Mouse (Mus musculus) brain, embryonic 14.5 days (tissue): Measurements from ENCODE around the gene 4632433K11Rik. TPM values are rescaled to one million over a fixed set of nuclear protein-coding genes. Genes with fewer than 3 reads are reported as not detected.

Experiments
- DNase-seq: peaks from one replicate; pipeline ENCODE4 v3.0.0-alpha.2; 2011; ENCODE audit warnings: low read depth
- CTCF ChIP-seq: fragments of 200-500 bp; IDR thresholded peaks from 2 replicates; pipeline ENCODE4 v1.5.1; 2012; ENCODE audit warnings: inconsistent platforms, mild to moderate bottlenecking, moderate library complexity, borderline replicate concordance; ENCODE audit not compliant: insufficient read depth, insufficient read length; ENCODE audit errors: extremely low read depth
- POLR2A ChIP-seq: fragments of 200-500 bp; IDR thresholded peaks from 2 replicates; pipeline ENCODE4 v1.6.1; 2012; ENCODE audit warnings: mild to moderate bottlenecking, inconsistent platforms, borderline replicate concordance; ENCODE audit not compliant: poor library complexity, insufficient read depth, insufficient read length, severe bottlenecking; ENCODE audit errors: extremely low read depth
- polyA plus RNA-seq: library from polyadenylated mRNA; depleted of rRNA; stranded (reverse); fragments of >200 nt; gene quantifications from 2 replicates; pipeline ENCODE4 v1.2.3, GENCODE M21; 2012

4632433K11Rik gene
- polyA plus RNA-seq, 1 experiment: not detected

GRCm38 (mm10) chr7:5029543-5029942 lies 4.4 kb upstream of the 4632433K11Rik start:
- no peak for TF ChIP-seq POLR2A
- no peak for TF ChIP-seq CTCF
- no peak for DNase-seq

GRCm38 (mm10) chr7:5029946-5030345 lies 4.0 kb upstream of the 4632433K11Rik start:
- no peak for DNase-seq
- TF ChIP-seq POLR2A: no peak
- TF ChIP-seq CTCF: no peak

GRCm38 (mm10) chr7:5030554-5031275 lies 3.2 kb upstream of the 4632433K11Rik start:
- DNase-seq: no peak
- no peak for TF ChIP-seq CTCF
- TF ChIP-seq POLR2A: no peak

GRCm38 (mm10) chr7:5031496-5031895 lies 2.4 kb upstream of the 4632433K11Rik start:
- TF ChIP-seq CTCF: no peak
- TF ChIP-seq POLR2A: no peak
- no peak for DNase-seq

GRCm38 (mm10) chr7:5035628-5036027 lies 1.7 kb downstream of the 4632433K11Rik start:
- no peak for TF ChIP-seq CTCF
- no peak for TF ChIP-seq POLR2A
- no peak for DNase-seq

GRCm38 (mm10) chr7:5036136-5036535 lies 2.2 kb downstream of the 4632433K11Rik start:
- DNase-seq: no peak
- TF ChIP-seq POLR2A (no peak), CTCF (no peak)

- no peak for TF ChIP-seq POLR2A
- TF ChIP-seq CTCF: no peak
- DNase-seq: no peak
Measured at GRCm38 (mm10) chr7:5037026-5037425, 3.1 kb downstream of the 4632433K11Rik start.

- DNase-seq: no peak
- no peak for TF ChIP-seq CTCF
- no peak for TF ChIP-seq POLR2A
Measured at GRCm38 (mm10) chr7:5037467-5037866, 3.5 kb downstream of the 4632433K11Rik start.

- TF ChIP-seq CTCF (no peak), POLR2A (peak; percentile 40; the same call in 1 of the 2 replicates)
- DNase-seq: peak; percentile 97
Measured at GRCm38 (mm10) chr7:5038109-5038732, 4.3 kb downstream of the 4632433K11Rik start, which contains the start of gene Zfp784. TSS of gene Zfp784 (minus strand) at chr7:5038446.

- no peak for DNase-seq
- no peak for TF ChIP-seq POLR2A
- TF ChIP-seq CTCF: no peak
Measured at GRCm38 (mm10) chr7:5038940-5039339, 5.0 kb downstream of the 4632433K11Rik start.

- TF ChIP-seq POLR2A (no peak), CTCF (no peak)
- no peak for DNase-seq
Measured at GRCm38 (mm10) chr7:5044981-5045380, 11.1 kb downstream of the 4632433K11Rik start.

- TF ChIP-seq CTCF (no peak), POLR2A (no peak)
- DNase-seq: no peak
Measured at GRCm38 (mm10) chr7:5046112-5046511, 12.2 kb downstream of the 4632433K11Rik start.

GRCm38 (mm10) chr7:5047313-5047712 lies 13.4 kb downstream of the 4632433K11Rik start:
- DNase-seq: peak; percentile 61
- TF ChIP-seq POLR2A (no peak), CTCF (0 out of 2 replicates have a peak, but pooled peaks have one; percentile 8)
